Mouse (Mus musculus) hindbrain, embryonic 11.5 days (tissue): ENCODE measurements around the gene Lefty1. TPM values are rescaled to one million over a fixed set of nuclear protein-coding genes. Genes with fewer than 3 reads are reported as not detected.

Experiments used
- ATAC-seq: fragments of 200-750 bp; cut with Nextera tagmentation; 2 replicates; pipeline ENCODE4 v1.8.0; 2017; ENCODE audit warnings: mild to moderate bottlenecking, moderate TSS enrichment, moderate library complexity; ENCODE audit not compliant: low FRiP score
- DNase-seq: peaks from one replicate; pipeline ENCODE4 v3.0.0-alpha.2; 2015; ENCODE audit warnings: low spot score
- H3K27ac ChIP-seq: fragments of 300-500 bp; sonication (generic); 2 replicates; pipeline ENCODE4 v1.5.1; 2014; ENCODE audit warnings: mild to moderate bottlenecking, low read depth, low read length
- H3K27me3 ChIP-seq: fragments of 300-500 bp; sonication (generic); 2 replicates; pipeline ENCODE4 v1.6.1; 2014; ENCODE audit warnings: mild to moderate bottlenecking, low read length, moderate library complexity, mixed read lengths; ENCODE audit not compliant: control insufficient read depth, insufficient read depth
- H3K36me3 ChIP-seq: fragments of 300-500 bp; sonication (generic); 2 replicates; pipeline ENCODE4 v1.6.1; 2014; ENCODE audit warnings: mild to moderate bottlenecking, low read length, moderate library complexity, mixed read lengths; ENCODE audit not compliant: control insufficient read depth, insufficient read depth
- H3K4me1 ChIP-seq: fragments of 300-500 bp; sonication (generic); replicated peaks from 2 replicates; pipeline ENCODE4 v1.6.1; 2014; ENCODE audit warnings: low read length, mixed read lengths; ENCODE audit not compliant: control insufficient read depth, insufficient read depth
- H3K4me2 ChIP-seq: fragments of 300-500 bp; sonication (generic); replicated peaks from 2 replicates; pipeline ENCODE4 v1.6.1; 2014; ENCODE audit warnings: mild to moderate bottlenecking, low read depth, low read length
- H3K4me3 ChIP-seq: fragments of 300-500 bp; sonication (generic); 2 replicates; pipeline ENCODE4 v1.5.1; 2014; ENCODE audit warnings: low read depth, low read length
- H3K9ac ChIP-seq: fragments of 300-500 bp; sonication (generic); 2 replicates; pipeline ENCODE4 v1.6.1; 2014; ENCODE audit warnings: low read depth, low read length
- H3K9me3 ChIP-seq: fragments of 300-500 bp; sonication (generic); 2 replicates; pipeline ENCODE4 v1.6.1; 2016; ENCODE audit warnings: low read length; ENCODE audit not compliant: control insufficient read depth
- WGBS: fragments of 180-500 bp; shearing (Covaris S2); extraction: QIAGEN DNeasy Blood & Tissue Kit; methylation state at CpG from one replicate; pipeline ENCODE4 v1.1.7; 2014; 5-methylcytosine and 5-hydroxymethylcytosine counted together
- polyA plus RNA-seq: library from polyadenylated mRNA; unstranded; fragments of >200 nt; fragmentation: Nextera tagmentation; extraction: Ambion mirVana; gene quantifications from 2 replicates; pipeline ENCODE4 v1.2.1, GENCODE M21; 2014

Lefty1 gene
- polyA plus RNA-seq, 1 experiment from 2014 or later = 0.90 TPM

GRCm38 (mm10) chr1:180943032-180943644 is 8.3 kb downstream of the Lefty1 start:
- ATAC-seq (no peak), DNase-seq (no peak)
- Histone ChIP-seq H3K9ac (no peak overlapping the region; the same call in 1 of the 2 replicates), H3K27ac (no peak overlapping the region), H3K36me3 (no peaks in the 10 kb centered on the region), H3K4me1 (0 out of 2 replicates have a peak, but pooled peaks cover 4% of the 10 kb centered on the region), H3K4me2 (peak overlapping the region; percentile 84), H3K27me3 (peaks cover 33% of the 10 kb centered on the region), H3K9me3 (no peaks in the 10 kb centered on the region), H3K4me3 (peak overlapping the region; percentile 56; the same call in 1 of the 2 replicates)
- WGBS = 40% methylated on average over 11 of the region's 11 CpGs

GRCm38 (mm10) chr1:180943896-180944295 is 9.1 kb downstream of the Lefty1 start:
- peaks cover 33% of the 10 kb centered on the region for H3K27me3 ChIP-seq
- no peak overlapping the region for H3K27ac ChIP-seq
- no peaks in the 10 kb centered on the region for H3K9me3 ChIP-seq
- 83% methylated on average over 1 of the region's 1 CpGs for WGBS
- no peak for ATAC-seq
- DNase-seq = no peak
- no peak overlapping the region for H3K4me3 ChIP-seq
- no peak overlapping the region for H3K4me2 ChIP-seq
- H3K9ac ChIP-seq = no peak overlapping the region
- no peaks in the 10 kb centered on the region for H3K36me3 ChIP-seq
- H3K4me1 ChIP-seq = 0 out of 2 replicates have a peak, but pooled peaks cover 4% of the 10 kb centered on the region

- H3K9ac ChIP-seq = no peak overlapping the region
- H3K4me3 ChIP-seq = no peak overlapping the region
- H3K27me3 ChIP-seq = peaks cover 33% of the 10 kb centered on the region
- no peak overlapping the region for H3K4me2 ChIP-seq
- WGBS = 64% methylated on average over 4 of the region's 4 CpGs
- DNase-seq (no peak), ATAC-seq (no peak)
- no peaks in the 10 kb centered on the region for H3K36me3 ChIP-seq
- no peak overlapping the region for H3K27ac ChIP-seq
- no peaks in the 10 kb centered on the region for H3K9me3 ChIP-seq
- H3K4me1 ChIP-seq = 0 out of 2 replicates have a peak, but pooled peaks cover 4% of the 10 kb centered on the region
Observed at GRCm38 (mm10) chr1:180944553-180944952, 9.7 kb downstream of the Lefty1 start.

- 28% methylated on average over 20 of the region's 20 CpGs for WGBS
- no peak for ATAC-seq
- H3K36me3 ChIP-seq = no peaks in the 10 kb centered on the region
- DNase-seq = peak; percentile 55
- H3K4me1 ChIP-seq = 0 out of 2 replicates have a peak, but pooled peaks cover 4% of the 10 kb centered on the region
- no peaks in the 10 kb centered on the region for H3K9me3 ChIP-seq
- H3K4me3 ChIP-seq = no peak overlapping the region
- peaks cover 33% of the 10 kb centered on the region for H3K27me3 ChIP-seq
- no peak overlapping the region for H3K27ac ChIP-seq
- H3K9ac ChIP-seq = no peak overlapping the region
- no peak overlapping the region for H3K4me2 ChIP-seq
Observed at GRCm38 (mm10) chr1:180945001-180945980, 10.5 kb downstream of the Lefty1 start.

GRCm38 (mm10) chr1:180946448-180946847 is 11.6 kb downstream of the Lefty1 start:
- ATAC-seq (no peak), DNase-seq (no peak)
- Histone ChIP-seq H3K9me3 (no peaks in the 10 kb centered on the region), H3K4me1 (0 out of 2 replicates have a peak, but pooled peaks cover 4% of the 10 kb centered on the region), H3K36me3 (no peaks in the 10 kb centered on the region), H3K27ac (no peak overlapping the region), H3K4me2 (no peak overlapping the region), H3K4me3 (no peak overlapping the region), H3K9ac (no peak overlapping the region), H3K27me3 (peaks cover 26% of the 10 kb centered on the region)
- WGBS = 90% methylated on average over 6 of the region's 6 CpGs

- ATAC-seq = no peak
- 77% methylated on average over 6 of the region's 6 CpGs for WGBS
- no peaks in the 10 kb centered on the region for H3K9me3 ChIP-seq
Observed at GRCm38 (mm10) chr1:180952085-180952746, 17.4 kb downstream of the Lefty1 start.

GRCm38 (mm10) chr1:180952808-180953207 is 18.0 kb downstream of the Lefty1 start:
- H3K9me3 ChIP-seq = no peaks in the 10 kb centered on the region
- ATAC-seq = no peak
- H3K36me3 ChIP-seq = no peaks in the 10 kb centered on the region

More at GRCm38 (mm10) chr1:180952085-180952746, 17.4 kb downstream of the Lefty1 start:
- H3K9ac ChIP-seq = no peak overlapping the region
- H3K4me1 ChIP-seq = no peaks in the 10 kb centered on the region
- H3K27me3 ChIP-seq = no peaks in the 10 kb centered on the region
- no peak overlapping the region for H3K27ac ChIP-seq
- no peak overlapping the region for H3K4me2 ChIP-seq
- H3K36me3 ChIP-seq = no peaks in the 10 kb centered on the region
- H3K4me3 ChIP-seq = no peak overlapping the region
- no peak for DNase-seq

GRCm38 (mm10) chr1:180956401-180956800 is 21.6 kb downstream of the Lefty1 start:
- DNase-seq = no peak
- ATAC-seq = no peak
- Histone ChIP-seq H3K27me3 (no peaks in the 10 kb centered on the region), H3K9ac (no peak overlapping the region), H3K27ac (no peak overlapping the region), H3K4me1 (no peaks in the 10 kb centered on the region), H3K4me3 (no peak overlapping the region), H3K36me3 (no peaks in the 10 kb centered on the region), H3K9me3 (no peaks in the 10 kb centered on the region), H3K4me2 (no peak overlapping the region)
- WGBS = 86% methylated on average over 8 of the region's 8 CpGs

More at GRCm38 (mm10) chr1:180952808-180953207, 18.0 kb downstream of the Lefty1 start:
- no peak for DNase-seq
- H3K4me2 ChIP-seq = no peak overlapping the region
- no peak overlapping the region for H3K9ac ChIP-seq
- H3K4me3 ChIP-seq = no peak overlapping the region
- H3K27ac ChIP-seq = no peak overlapping the region
- H3K4me1 ChIP-seq = no peaks in the 10 kb centered on the region
- WGBS = 93% methylated on average over 5 of the region's 5 CpGs
- no peaks in the 10 kb centered on the region for H3K27me3 ChIP-seq
